Mouse (Mus musculus): ENCODE measurements at regions not wholly inside any gene's neighbourhood (a gene's known extent, or its start where the extent isn't known, plus 50 kb on each side); places are given as distances from the start of the nearest gene placed in this dataset.

- no peak overlapping the region for H3K27ac ChIP-seq
- no peak overlapping the region for H3K4me2 ChIP-seq (ENCODE audit: low read length)
- no peaks in the 10 kb centered on the region for H3K36me3 ChIP-seq (ENCODE audit: insufficient read depth, low read length)
- 63% methylated on average over 5 of the region's 5 CpGs for WGBS
- H3K4me3 ChIP-seq (replicated peaks; ENCODE audit: low read depth, low read length), result no peak overlapping the region
- H3K9ac ChIP-seq (ENCODE audit: low read depth, low read length), result no peak overlapping the region
- no peaks in the 10 kb centered on the region for H3K9me3 ChIP-seq (replicated peaks; ENCODE audit: low read length)
- no peaks in the 10 kb centered on the region for H3K4me1 ChIP-seq (replicated peaks; ENCODE audit: insufficient read depth, low read length)
- no peaks in the 10 kb centered on the region for H3K27me3 ChIP-seq (ENCODE audit: insufficient read depth, low read length)
- ATAC-seq (replicated peaks; ENCODE audit: low FRiP score, low read depth) (no peak), DNase-seq (ENCODE audit: low spot score) (no peak)
- no peak for TF ChIP-seq CTCF (IDR thresholded peaks at IDR 0.05; ENCODE audit: low read depth)
Measured at GRCm38 (mm10) chr3:151124131-151124530, 313.6 kb upstream of the Adgrl4 start.

GRCm38 (mm10) chr3:151146889-151147288 is 290.8 kb upstream of the Adgrl4 start:
- no peak for TF ChIP-seq CTCF (IDR thresholded peaks at IDR 0.05; ENCODE audit: low read depth)
- Histone ChIP-seq H3K4me3 (replicated peaks; ENCODE audit: low read depth, low read length) (no peak overlapping the region), H3K27ac (no peak overlapping the region), H3K9me3 (replicated peaks; ENCODE audit: low read length) (no peaks in the 10 kb centered on the region), H3K4me1 (replicated peaks; ENCODE audit: insufficient read depth, low read length) (no peaks in the 10 kb centered on the region), H3K27me3 (ENCODE audit: insufficient read depth, low read length) (no peaks in the 10 kb centered on the region), H3K4me2 (ENCODE audit: low read length) (no peak overlapping the region), H3K9ac (ENCODE audit: low read depth, low read length) (no peak overlapping the region), H3K36me3 (ENCODE audit: insufficient read depth, low read length) (no peaks in the 10 kb centered on the region)
- no peak for ATAC-seq (replicated peaks; ENCODE audit: low FRiP score, low read depth)
- DNase-seq (ENCODE audit: low spot score), result no peak
- WGBS, result 84% methylated on average over 2 of the region's 2 CpGs

- Histone ChIP-seq H3K4me3 (replicated peaks; ENCODE audit: low read depth, low read length) (no peak overlapping the region), H3K4me2 (ENCODE audit: low read length) (no peak overlapping the region), H3K27ac (no peak overlapping the region), H3K9me3 (replicated peaks; ENCODE audit: low read length) (no peaks in the 10 kb centered on the region), H3K4me1 (replicated peaks; ENCODE audit: insufficient read depth, low read length) (no peaks in the 10 kb centered on the region), H3K27me3 (ENCODE audit: insufficient read depth, low read length) (no peaks in the 10 kb centered on the region), H3K9ac (ENCODE audit: low read depth, low read length) (no peak overlapping the region), H3K36me3 (ENCODE audit: insufficient read depth, low read length) (no peaks in the 10 kb centered on the region)
- DNase-seq (ENCODE audit: low spot score) (peak; percentile 14), ATAC-seq (replicated peaks; ENCODE audit: low FRiP score, low read depth) (no peak)
- 30% methylated on average over 4 of the region's 4 CpGs for WGBS
- no peak for TF ChIP-seq CTCF (IDR thresholded peaks at IDR 0.05; ENCODE audit: low read depth)
Measured at GRCm38 (mm10) chr3:151153340-151153739, 284.3 kb upstream of the Adgrl4 start.

- ATAC-seq (replicated peaks; ENCODE audit: low FRiP score, low read depth), result no peak
- Histone ChIP-seq H3K4me2 (ENCODE audit: low read length) (no peak overlapping the region), H3K4me3 (replicated peaks; ENCODE audit: low read depth, low read length) (no peak overlapping the region), H3K36me3 (ENCODE audit: insufficient read depth, low read length) (no peaks in the 10 kb centered on the region), H3K27ac (no peak overlapping the region), H3K9ac (ENCODE audit: low read depth, low read length) (no peak overlapping the region), H3K4me1 (replicated peaks; ENCODE audit: insufficient read depth, low read length) (no peaks in the 10 kb centered on the region), H3K9me3 (replicated peaks; ENCODE audit: low read length) (no peaks in the 10 kb centered on the region), H3K27me3 (ENCODE audit: insufficient read depth, low read length) (no peaks in the 10 kb centered on the region)
- 79% methylated on average over 1 of the region's 1 CpGs for WGBS
- no peak for TF ChIP-seq CTCF (IDR thresholded peaks at IDR 0.05; ENCODE audit: low read depth)
- no peak for DNase-seq (ENCODE audit: low spot score)
Measured at GRCm38 (mm10) chr3:151160516-151160915, 277.2 kb upstream of the Adgrl4 start.

- no peaks in the 10 kb centered on the region for H3K9me3 ChIP-seq (replicated peaks; ENCODE audit: low read length)
- ATAC-seq (replicated peaks; ENCODE audit: low FRiP score, low read depth), result no peak
- no peak overlapping the region for H3K27ac ChIP-seq
- DNase-seq (ENCODE audit: low spot score), result no peak
- no peak overlapping the region for H3K4me3 ChIP-seq (replicated peaks; ENCODE audit: low read depth, low read length)
- H3K27me3 ChIP-seq (ENCODE audit: insufficient read depth, low read length), result no peaks in the 10 kb centered on the region
- no peak overlapping the region for H3K4me2 ChIP-seq (ENCODE audit: low read length)
- no peaks in the 10 kb centered on the region for H3K4me1 ChIP-seq (replicated peaks; ENCODE audit: insufficient read depth, low read length)
- 41% methylated on average over 2 of the region's 2 CpGs for WGBS
- H3K36me3 ChIP-seq (ENCODE audit: insufficient read depth, low read length), result no peaks in the 10 kb centered on the region
- no peak overlapping the region for H3K9ac ChIP-seq (ENCODE audit: low read depth, low read length)
- TF ChIP-seq CTCF (IDR thresholded peaks at IDR 0.05; ENCODE audit: low read depth), result no peak
Measured at GRCm38 (mm10) chr3:151182132-151182531, 255.6 kb upstream of the Adgrl4 start.

GRCm38 (mm10) chr3:151192092-151192491 is 245.6 kb upstream of the Adgrl4 start:
- Histone ChIP-seq H3K27me3 (ENCODE audit: insufficient read depth, low read length) (no peaks in the 10 kb centered on the region), H3K27ac (no peak overlapping the region), H3K9ac (ENCODE audit: low read depth, low read length) (no peak overlapping the region), H3K4me1 (replicated peaks; ENCODE audit: insufficient read depth, low read length) (no peaks in the 10 kb centered on the region), H3K9me3 (replicated peaks; ENCODE audit: low read length) (no peaks in the 10 kb centered on the region), H3K36me3 (ENCODE audit: insufficient read depth, low read length) (no peaks in the 10 kb centered on the region), H3K4me3 (replicated peaks; ENCODE audit: low read depth, low read length) (no peak overlapping the region), H3K4me2 (ENCODE audit: low read length) (no peak overlapping the region)
- ATAC-seq (replicated peaks; ENCODE audit: low FRiP score, low read depth), result no peak
- DNase-seq (ENCODE audit: low spot score), result no peak
- no peak for TF ChIP-seq CTCF (IDR thresholded peaks at IDR 0.05; ENCODE audit: low read depth)
- 79% methylated on average over 2 of the region's 2 CpGs for WGBS

GRCm38 (mm10) chr3:151210978-151211377 is 226.7 kb upstream of the Adgrl4 start:
- no peaks in the 10 kb centered on the region for H3K27me3 ChIP-seq (ENCODE audit: insufficient read depth, low read length)
- no peak overlapping the region for H3K4me3 ChIP-seq (replicated peaks; ENCODE audit: low read depth, low read length)
- no peaks in the 10 kb centered on the region for H3K36me3 ChIP-seq (ENCODE audit: insufficient read depth, low read length)
- no peaks in the 10 kb centered on the region for H3K9me3 ChIP-seq (replicated peaks; ENCODE audit: low read length)
- ATAC-seq (replicated peaks; ENCODE audit: low FRiP score, low read depth) (no peak), DNase-seq (ENCODE audit: low spot score) (no peak)
- H3K9ac ChIP-seq (ENCODE audit: low read depth, low read length), result no peak overlapping the region
- no peak for TF ChIP-seq CTCF (IDR thresholded peaks at IDR 0.05; ENCODE audit: low read depth)
- WGBS, result 83% methylated on average over 4 of the region's 4 CpGs
- H3K4me2 ChIP-seq (ENCODE audit: low read length), result no peak overlapping the region
- no peaks in the 10 kb centered on the region for H3K4me1 ChIP-seq (replicated peaks; ENCODE audit: insufficient read depth, low read length)
- no peak overlapping the region for H3K27ac ChIP-seq
